Mouse (Mus musculus): ENCODE data around the gene Vps37c.

Gene Vps37c

DNA sequence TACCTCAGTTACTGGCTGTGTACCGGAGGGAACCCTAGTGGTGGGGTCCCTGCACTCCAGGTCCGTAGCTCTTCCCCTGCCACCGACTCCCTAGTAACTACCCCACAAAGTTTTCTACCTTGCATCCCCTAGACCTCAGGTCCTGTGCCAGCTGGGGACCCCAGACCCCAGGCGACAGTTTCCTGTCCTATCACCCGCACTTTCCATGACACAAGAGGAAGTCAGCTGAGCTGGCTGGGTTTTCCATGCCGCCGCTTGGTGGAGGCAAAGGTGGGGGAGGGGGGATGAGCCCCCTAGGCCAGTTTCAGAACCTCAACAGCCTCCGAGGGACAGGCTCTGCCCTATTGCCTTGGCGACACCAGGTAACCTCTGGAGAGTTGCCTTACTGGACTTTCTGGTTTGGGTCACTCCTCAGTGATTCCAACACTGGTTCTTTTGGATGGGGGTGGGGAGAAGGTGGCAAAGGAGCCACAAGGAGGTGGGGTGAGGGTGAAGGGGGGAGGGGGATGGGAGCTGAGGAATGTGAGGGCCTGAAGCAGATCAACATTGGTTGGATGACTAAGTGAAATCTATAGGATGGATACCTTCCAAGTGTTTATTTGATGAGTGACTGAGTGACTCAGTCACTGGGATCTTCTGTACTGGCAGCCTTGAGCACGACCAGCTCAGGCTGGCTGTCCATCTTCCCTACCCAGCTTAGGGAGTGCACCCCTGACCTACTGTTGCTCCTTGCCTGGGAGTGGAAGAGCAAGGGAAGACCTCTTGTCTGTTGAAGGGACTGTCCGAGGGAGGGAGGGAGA, 52.3 kb downstream of the Vps37c start:
- ATAC-seq (ENCODE audit: low TSS enrichment) = no peak

DNA sequence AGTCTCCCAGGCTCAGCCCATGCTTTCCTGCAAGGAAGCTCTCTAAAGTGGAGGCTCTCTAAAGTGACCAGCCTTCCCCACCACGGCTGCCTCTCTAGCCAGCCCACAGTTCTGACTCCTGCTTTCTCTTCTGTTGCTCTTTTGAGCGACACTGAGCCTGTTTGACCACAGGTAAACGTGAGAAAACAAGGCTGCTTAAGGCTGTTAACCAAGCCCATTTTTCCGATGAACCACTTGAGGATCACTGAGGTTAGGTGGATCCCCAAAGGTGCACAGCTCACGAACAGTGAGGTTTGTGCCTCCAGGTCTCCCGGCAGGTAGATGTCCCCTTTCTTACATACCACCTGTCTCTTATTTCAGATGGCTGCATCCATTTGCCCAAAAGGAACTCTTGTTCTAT, 53.6 kb downstream of the Vps37c start:
- ATAC-seq (ENCODE audit: low TSS enrichment) = no peak

- no peak for ATAC-seq (ENCODE audit: low TSS enrichment)
Observed at GRCm38 (mm10) chr19:10742565-10742964, 54.0 kb downstream of the Vps37c start.

DNA sequence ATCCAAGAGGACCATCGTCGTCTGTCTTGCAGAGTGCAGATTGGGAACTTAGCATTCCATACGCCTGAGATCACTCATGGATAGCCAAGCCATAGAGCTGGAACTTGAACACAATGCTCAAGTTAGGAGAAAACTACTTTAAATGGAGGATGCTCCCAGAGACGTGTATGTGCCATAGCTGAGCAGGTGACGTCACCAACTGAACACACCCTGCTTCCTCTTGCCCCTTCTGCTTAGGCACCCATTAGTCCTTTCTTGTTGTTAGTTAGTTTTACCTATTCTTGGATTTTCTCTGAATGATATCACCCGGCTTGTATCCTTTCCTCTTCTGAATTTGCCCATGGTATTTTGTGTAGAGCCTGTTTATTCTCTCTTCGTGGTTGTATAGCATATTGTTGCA, 58.6 kb downstream of the Vps37c start:
- ATAC-seq (ENCODE audit: low TSS enrichment) = no peak

- no peak for ATAC-seq (ENCODE audit: low TSS enrichment)
Observed at GRCm38 (mm10) chr19:10747718-10748117, 59.2 kb downstream of the Vps37c start.

DNA sequence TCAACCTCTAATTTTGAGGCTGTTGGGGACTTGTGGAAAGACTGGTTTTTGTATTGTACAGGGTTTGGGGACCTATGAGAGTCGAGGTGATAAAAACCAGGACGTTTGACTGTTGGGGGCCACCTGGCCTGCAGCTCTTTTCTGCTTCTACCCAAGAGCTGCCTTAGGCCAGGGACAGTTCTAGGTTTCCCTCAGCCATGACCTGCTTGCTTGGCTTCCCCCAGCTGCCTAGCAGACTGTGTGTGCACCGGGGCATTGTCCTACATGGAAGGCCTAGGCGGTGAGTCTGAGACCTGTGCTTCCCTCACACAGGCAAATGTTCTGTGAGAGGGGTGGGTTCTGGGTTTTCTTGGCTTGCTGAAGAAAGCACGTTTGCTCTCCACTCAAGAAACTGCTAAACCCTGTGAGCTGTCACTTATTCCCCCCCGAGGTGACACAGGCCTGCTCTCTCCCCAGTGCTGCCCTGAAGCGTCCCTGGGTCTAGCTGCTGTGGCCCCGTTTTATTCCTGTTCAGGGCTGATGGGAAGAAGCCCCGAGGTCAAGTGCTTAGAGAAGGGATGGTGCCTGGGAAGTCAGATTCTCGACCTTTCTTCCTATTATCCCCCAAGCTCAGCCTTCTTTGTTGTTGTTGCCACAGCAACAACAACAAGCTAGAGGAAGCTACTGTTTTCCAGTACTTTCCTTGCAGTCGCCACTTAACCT, 60.0 kb downstream of the Vps37c start:
- ATAC-seq (ENCODE audit: low TSS enrichment) = no peak

DNA sequence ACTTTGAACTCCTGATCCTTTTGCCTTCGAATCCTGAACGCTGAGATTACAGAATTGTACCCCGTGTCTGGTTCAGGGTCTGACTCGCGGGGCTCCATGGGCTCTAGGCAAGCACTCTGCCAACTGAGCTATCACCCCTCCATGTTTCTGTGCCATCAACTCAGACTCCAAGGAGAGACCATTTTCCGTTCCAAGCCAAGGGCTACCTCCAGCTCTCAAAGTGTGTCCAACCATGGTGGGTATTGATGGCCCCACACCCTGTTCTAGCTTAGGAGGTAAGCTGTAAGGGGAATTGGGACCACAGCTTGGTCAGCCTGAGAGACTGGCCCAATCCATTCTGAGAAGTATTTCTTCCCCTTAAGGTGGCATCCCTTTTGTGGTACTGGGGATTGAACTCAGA, 60.8 kb downstream of the Vps37c start:
- no peak for ATAC-seq (ENCODE audit: low TSS enrichment)

DNA sequence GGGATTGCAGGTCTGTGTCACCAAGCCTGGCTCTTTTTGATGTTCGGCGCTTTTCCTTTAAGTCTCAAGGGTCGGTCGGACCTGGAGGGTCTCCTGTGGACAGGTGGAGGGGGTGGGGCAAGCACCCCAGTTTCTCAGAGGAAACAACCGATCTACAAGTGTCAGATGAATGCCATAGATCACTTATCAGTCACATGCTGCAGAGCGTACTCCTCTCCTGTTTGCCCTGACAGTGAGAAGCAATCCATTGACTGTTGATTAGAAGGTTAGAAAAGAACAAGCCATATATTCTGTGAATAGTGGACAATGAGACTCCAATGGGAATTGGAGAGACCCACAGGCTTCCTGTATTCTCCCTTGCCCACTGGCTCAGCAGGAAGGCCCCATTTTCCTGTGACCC, 61.6 kb downstream of the Vps37c start:
- no peak for ATAC-seq (ENCODE audit: low TSS enrichment)

GRCm38 (mm10) chr19:10751607-10752006, 63.1 kb downstream of the Vps37c start:
- ATAC-seq (ENCODE audit: low TSS enrichment) = no peak

DNA sequence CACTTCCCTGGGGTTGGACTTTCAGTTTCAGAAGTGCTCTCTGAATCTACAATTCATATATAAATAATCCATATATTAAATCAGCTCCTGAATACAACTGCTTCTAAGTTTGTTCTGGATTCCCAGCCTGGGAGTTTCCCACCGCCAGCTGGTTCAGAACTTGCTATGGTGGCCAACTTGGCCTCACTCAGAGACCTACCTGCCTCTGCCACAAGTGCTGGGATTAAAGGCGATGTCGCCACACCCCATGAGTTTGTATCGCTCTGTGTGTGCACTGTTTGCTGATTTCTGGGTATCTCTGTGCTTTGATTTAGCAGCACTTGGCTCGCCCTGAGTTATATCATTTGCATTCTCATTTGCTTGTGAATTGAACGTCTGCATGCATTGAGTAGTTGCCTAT, 63.6 kb downstream of the Vps37c start:
- ATAC-seq (ENCODE audit: low TSS enrichment) = no peak

GRCm38 (mm10) chr19:10752646-10753045, 64.1 kb downstream of the Vps37c start:
- ATAC-seq (ENCODE audit: low TSS enrichment) = no peak

GRCm38 (mm10) chr19:10757125-10757524, 68.6 kb downstream of the Vps37c start:
- no peak for ATAC-seq (ENCODE audit: low TSS enrichment)

- ATAC-seq (ENCODE audit: low TSS enrichment) = no peak
Observed at GRCm38 (mm10) chr19:10757526-10757925, 69.0 kb downstream of the Vps37c start.

DNA sequence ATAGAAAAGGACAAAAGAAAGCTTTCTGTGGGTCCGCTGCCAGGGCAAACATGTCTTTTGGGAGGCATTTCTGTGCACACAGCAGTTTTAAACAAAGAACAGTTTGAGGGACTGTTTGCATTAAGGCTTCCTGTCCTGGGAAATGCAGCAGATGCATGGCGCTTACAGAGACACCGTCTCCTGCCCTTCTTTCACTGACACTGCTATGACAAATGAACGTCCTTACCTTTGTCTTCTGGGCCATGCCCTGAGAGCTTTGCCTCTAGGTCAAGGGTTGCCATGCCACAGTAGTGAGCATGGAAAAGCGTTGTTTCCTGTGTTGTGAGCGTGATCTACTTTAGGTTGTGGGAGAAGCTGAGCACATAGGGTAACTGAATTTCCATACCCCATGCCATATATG, 70.2 kb downstream of the Vps37c start:
- no peak for ATAC-seq (ENCODE audit: low TSS enrichment)

DNA sequence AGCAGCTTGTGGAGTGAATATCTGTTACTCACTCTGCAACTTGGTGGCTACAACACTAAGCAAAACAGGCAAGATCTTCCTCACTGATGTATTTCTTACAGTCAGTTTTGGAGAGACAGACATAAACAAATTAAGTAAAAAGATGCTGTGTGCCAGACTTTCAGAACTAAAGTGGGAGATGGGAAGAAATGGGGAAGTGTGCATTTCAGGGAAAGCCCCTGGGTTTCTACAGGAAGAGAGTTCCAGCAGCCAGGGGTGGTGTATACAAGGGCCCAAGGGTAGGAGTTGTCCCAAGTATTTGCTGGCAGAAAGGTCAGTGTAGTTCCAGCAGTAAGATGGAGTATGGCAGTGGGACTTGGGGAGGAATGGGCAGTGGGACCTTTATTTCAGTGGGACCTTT, 71.0 kb downstream of the Vps37c start:
- no peak for ATAC-seq (ENCODE audit: low TSS enrichment)

DNA sequence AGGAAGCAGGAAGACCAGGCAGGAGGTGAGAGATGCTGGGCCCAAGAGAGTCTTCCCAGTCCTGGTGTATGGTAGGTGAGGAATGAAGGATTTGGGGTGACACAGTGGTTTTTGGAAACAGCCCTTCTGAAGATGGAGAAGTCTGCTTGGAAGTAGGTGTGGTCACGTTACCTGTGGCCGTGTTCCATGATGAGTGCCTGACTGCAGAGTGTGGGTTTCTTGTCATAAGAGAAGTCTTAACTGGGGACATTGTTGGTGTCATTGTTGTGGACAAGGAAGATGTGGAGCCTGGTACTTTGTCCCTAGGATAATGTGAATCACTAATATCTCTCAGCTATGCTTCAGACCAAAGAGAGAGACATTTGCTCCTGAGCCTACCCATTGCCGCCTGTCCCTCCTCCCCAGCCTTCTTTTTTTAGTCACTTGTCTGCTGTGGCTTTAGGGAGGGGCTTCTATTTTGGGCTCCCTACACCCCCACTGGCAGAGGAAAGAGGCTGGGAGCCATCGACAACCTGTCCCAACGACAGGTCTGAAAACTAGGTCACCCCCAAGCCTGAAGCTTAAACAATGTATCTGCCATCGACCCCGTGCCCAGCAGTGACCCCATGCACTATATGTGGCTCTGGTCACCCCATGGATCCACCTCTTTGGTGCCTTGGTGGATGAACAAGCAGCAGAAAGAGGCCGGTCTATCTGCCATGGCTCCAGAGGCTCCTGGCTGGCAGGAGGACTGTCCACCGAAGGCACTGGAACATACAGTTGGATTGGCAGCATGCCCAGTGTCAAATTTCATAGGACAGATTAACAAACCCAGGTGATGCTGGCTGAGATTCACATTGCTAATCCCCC, 71.7 kb downstream of the Vps37c start:
- ATAC-seq (ENCODE audit: low TSS enrichment) = peak; percentile 75

DNA sequence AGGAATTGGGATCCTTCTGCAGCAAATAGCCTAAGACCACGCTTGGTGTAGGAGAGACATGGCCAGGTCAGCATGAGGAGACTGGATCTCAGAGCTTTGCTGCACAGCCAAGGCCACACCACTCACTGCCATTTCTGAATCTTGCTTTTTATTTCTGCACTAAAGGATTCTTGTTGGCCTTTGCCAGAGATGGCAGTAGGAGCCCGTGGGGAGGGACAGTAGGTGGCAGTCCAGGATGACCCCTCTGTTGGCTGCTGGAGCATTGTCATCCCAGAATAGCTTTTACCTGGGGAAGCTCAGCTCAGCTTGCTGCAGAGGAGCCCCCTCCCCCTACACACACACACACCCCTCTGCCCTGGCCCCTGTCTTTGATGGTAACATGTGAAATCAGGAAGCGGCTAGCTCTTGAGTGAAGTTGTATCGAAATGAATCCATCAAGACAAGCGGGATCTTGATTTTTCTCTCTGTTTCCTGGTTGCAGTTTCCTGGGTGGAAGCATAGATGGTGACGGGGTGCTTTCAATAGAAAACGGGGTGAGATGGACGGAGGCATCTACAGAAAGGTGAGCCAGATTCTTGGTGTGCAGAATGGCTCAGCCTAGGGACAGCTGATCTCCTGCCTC, 73.4 kb downstream of the Vps37c start:
- ATAC-seq (ENCODE audit: low TSS enrichment) = no peak

GRCm38 (mm10) chr19:10762468-10762867, 73.9 kb downstream of the Vps37c start:
- ATAC-seq (ENCODE audit: low TSS enrichment) = no peak

GRCm38 (mm10) chr19:10763381-10764031, 75.0 kb downstream of the Vps37c start:
- ATAC-seq (ENCODE audit: low TSS enrichment) = peak; percentile 74

Data from frontal cortex, adult (tissue).